Mouse (Mus musculus): ENCODE results near the gene Zfp59.
"Not testable (repeated sequence)": the region's sequence is repeated elsewhere in the genome, so short reads cannot be mapped to it uniquely, and the experiment has no call there.

Zfp59 gene

DNA sequence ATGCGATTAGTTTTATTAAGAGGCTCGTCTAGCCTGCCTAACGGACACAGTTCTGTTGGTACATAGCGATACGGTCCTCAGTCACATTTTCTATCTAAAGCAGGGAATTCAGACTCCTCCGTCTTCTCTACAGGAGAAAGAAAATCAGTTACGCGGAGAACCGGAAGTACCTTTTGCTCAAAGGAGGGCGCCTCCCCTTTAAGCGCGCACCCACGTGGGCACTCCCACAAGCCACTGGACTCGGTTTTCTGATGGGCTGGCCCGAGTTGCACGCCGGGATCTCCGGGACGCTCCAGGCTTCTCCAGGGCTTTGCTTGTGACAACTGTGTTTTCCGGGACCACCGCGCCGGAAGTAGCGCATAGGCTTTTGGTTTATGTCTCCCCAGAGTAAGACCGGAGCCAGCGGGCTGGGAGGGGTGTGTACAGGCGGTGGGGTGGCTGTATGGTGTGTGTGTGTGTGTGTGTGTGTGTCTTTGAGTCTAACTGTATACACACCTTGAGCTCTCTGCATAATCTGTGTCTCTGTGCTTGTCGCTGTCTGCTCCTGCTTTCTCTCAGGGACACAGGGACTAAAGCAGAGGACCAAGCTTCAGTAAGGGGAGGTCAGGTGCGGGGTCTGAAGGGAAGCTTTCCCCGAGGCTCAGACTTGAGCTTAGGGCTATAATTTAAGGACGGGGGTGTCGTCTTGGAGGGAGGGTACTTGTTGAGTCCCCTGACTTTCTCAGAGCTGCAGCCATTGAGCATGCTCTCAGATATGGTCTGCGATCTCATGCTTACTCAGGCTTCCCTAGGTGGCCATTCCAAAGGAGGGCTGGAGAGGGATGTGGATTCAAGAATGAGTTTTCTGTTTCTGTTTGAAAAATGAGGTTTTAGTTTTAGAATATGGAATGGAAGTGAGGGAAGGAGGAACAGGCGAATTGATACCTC lies at the start of gene Zfp59:
Zfp59 (plus strand) TSS at position 285 of the 927 bp plus-strand sequence.
- DNase-seq = peak; percentile 88

DNA sequence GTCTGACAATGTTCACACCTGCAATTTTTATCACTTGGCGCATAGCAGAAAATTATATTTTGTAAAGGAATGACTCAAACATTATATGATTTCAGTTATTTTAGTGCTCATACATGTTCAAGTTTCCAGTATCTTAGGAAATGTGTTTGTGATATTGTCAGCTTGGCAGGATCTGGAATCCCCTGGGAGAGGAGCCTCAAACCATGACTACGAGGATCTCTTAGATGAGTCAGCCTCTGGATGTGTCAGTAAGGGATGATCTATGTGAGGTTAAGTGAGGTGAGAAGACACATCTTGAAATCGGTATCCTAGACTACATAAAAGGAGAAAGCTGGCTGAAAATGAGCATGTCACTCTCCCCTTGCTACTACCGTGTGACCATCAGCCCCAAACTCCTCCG lies 49.1 kb upstream of the Zfp59 start:
- DNase-seq = no peak

DNA sequence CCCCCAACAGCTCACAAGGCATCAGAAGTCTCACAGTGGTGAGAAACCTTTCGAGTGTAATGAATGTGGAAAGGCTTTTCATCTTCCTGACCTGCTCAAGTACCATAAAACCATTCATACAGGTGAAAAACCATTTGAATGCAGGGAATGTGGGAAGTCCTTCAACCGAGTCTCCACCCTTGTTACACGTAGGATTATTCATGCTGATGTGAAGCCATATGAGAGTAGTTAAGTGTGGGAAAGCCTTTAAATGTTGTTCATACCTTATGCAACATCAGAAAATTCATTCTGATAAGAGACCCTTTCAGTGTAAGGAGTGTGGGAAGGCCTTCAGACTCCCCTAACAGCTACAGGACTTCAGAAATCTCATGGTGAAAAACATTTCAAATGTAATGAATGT lies 44.5 kb upstream of the Zfp59 start:
- DNase-seq = not testable (repeated sequence)

DNA sequence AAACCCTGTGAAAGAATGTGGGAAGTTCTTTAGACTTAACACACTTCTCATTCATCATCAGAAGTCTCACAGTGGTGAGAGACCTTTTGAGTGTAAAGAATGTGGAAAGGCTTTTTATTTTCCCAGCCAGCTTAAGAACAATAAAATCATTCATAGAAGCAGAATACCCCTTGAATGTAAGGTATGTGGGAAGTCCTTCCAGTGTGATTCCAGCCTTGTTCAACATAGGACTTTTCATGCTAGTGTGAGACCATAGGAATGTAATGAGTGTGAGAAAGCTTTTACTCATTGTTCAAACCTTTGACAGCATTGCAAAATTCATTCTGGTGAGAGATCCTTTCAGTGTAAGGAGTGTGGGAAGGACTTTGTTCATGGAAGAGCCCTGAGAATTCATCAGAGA lies 43.8 kb upstream of the Zfp59 start:
- no peak for DNase-seq

DNA sequence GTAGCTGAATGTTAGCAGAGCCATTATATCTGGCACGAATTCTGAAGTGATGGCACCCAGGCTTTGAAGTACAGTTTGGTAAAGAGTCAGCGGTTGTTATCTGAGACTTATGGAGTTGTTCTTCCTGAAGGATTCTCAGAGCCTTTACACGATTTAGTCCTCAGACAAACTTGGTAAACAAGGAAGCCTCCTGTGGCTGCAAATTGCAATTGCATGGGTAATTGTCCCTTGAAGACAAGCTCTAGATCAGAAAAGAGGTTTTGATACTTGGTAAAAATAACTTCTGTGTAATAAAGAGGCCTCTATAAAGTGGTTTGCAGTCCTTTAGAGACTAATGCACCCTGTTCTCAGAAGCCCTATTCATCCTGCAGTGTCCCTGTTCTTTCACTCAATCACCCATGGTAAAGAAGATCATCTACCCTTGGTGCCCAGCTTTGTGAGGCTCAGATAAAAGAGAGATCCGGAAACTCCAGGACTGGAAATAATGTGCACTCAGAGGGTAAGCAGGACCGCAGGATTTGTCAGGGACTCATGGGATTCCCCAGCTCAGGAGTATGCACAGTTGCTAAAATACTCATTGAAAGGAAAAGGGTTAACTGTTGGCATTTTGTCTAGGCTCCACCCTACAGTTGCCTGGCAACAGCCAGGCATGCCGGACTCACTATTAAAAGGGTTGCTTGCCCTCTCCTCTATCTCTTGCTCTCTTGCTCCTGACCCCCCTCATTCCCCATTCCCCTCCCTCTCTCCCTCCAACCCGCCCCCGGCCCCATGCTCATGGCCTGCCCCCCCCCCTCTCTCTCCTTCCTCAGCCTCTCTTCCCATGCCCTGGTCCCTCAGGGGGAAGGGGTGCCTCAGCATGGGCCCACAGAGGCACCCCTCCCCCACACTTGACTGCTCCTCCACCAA lies 40.2 kb upstream of the Zfp59 start:
- DNase-seq = no peak

DNA sequence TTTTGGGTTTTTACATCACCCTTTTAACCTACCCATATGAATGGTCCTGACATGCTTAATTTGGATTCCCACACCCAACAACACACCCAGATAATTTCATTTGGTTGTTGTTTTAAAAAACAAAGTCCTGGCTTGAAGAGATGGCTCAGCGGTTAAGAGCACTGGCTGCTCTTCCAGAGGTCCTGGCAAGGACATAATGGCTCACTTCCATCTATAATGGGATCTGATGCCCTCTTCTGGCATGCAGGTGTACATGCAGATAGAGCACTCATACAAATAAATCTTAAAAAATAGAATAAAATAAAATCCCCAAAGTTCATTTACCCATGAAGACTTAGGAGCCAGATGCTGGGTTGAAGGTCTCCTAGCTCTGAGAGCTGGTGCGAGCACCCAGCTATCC lies 37.3 kb upstream of the Zfp59 start:
- no peak for DNase-seq

DNA sequence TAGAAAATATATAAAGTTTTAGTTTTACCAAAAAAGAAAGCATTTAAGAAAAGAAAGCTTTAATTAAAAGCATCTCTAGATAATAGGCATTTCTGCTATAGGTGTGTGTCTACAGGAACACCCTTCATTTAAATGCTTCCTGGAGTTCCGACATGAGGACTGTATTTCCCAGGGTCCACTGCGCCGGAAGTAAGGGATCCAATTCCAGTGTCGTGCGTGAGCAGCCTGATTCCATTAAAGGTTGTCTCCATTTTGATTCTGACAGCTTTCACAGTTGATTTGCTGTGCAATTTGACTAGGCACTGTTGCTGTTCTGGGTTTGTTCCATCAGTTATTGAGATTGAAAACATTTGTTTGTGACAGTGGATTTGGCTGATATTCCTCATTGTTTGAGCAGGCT lies 35.4 kb upstream of the Zfp59 start:
- DNase-seq = no peak

DNA sequence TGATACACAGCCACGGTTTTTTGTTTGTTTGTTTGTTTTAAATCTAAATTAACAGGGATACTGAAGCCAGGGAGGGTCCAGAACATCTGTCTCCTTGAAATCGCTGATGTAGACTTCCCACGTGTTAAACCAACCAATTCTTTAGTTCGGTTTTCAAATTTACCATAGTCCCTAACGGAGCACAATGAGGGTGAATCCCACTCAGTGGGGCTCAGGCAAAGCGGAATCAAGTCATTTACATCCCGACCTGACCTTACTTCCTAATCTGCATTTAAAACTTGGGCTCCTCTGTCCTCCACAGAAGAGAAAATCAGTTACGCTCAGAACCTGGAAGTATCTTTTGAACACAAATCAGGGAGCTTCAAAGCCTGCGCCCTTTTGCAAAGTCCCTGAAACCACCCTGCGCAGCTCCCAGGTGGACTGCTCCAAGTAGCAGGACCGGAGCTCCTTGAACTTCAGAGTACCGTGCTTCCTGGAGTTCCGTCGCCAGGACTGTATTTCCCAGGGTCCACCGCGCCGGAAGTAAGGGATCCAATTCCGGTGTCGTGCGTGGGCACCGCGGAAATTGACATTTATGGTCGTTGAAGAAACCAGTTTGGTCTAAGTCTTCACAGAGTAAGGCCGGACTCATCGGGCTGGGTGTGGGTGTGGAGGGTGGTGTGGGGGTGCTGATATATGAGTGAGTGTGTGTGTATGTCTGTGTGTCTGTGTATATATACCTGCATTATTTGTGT lies 33.9 kb upstream of the Zfp59 start:
- peak; percentile 88 for DNase-seq

DNA sequence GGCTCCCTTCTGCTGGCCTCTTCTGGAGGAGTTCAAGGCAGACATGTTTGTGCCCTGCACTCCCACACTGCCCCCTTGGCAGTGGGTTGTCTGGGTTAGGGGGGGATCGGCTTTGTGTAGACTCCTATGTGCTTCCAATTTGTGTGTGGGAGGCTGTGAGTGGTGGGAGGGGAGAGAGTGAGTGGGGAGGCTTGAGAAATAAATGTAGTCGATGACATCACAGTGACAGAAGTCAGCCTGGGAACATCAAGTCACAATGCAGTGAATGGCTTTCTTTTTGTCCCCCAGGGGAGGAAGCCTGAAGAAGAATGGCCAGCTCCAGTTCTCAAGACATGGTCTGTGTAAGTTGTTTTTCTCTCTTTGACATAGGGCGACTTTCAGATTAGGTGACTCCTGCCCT lies 31.5 kb upstream of the Zfp59 start, which contains the start of gene Zfp626:
Zfp626 (plus strand) TSS at position 301 of the 400 bp plus-strand sequence.
- DNase-seq = not testable (repeated sequence)

DNA sequence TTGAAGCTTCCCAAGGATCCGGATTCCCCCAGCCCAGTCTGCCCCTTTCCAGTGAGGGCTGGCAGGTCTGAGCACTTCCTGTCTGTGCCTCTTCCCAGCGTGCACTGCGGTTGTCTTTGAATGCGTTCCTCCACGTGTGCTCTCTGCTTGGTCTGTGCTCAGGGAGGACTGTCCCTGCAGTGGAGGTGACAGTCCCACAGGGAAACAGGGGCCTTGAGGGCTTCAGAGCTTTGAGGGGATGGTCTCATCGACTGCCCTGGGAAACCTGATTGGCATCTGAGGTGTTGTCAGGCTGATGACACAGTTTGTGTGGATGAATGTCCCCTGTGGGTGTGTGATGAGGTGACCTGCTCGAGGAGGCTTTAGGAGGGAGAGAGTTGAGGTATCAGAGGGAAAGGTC lies 31.1 kb upstream of the Zfp59 start:
- DNase-seq = not testable (repeated sequence)

DNA sequence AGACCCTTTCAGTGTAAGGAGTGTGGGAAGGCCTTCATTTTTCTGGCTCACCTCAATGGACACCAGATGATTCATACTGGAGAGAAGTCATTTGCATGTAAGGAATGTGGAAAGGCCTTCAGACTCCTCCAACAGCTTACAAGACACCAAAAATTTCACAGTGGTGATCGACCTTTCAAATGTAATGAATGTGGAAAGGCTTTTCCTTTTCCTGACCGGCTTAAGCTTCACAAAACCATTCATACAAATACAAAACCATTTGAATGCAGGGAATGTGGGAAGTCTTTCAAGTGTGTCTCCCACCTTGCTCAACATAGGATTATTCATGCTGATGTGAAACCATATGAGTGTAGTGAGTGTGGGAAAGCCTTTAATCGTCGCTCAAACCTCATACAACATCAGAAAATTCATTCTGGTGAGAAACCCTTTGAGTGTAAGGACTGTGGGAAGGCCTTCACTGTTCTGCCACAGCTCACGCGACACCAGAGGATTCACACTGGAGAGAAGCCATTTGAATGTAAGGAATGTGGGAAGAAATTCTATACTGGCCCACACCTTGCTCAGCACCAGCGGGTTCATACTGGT lies 19.8 kb upstream of the Zfp59 start:
- no peak for DNase-seq

DNA sequence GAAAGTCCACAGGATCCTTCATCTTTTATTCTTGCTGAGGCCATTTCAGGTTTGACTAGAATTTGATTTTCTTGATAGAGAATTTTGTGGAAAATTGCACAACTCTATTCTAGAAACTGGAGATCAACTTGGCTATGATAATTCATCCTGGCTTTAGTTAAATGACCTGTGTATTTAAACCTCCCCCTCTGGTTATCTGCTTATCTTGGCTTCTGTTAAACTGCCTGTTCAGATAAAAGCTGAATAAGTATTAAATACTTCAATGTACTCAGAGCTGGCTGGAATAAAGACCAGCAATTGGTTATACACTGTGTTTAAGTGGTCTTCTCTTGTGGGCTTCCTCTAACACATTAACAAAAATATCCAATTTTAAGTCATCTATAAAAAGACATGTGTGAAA lies 15.8 kb upstream of the Zfp59 start:
- no peak for DNase-seq

DNA sequence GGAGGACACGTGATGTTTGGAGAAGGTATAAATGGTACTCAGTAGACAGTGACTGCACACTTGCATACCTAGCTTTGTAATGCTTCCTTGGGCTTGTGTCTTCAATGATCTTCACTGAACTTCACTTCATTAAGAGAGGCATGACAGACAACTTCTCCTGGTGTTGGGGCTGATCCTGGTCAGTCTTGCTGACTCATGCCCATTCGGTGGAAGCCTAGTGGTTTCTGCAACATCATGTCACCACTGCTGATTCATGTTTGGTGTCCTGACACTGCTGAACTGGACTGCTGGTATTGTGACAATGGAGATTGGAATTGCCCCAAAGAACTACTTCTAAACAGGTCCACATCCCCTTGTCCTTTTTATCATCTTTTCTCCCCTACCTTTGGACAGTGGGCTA lies 4.3 kb upstream of the Zfp59 start:
- DNase-seq = no peak

DNA sequence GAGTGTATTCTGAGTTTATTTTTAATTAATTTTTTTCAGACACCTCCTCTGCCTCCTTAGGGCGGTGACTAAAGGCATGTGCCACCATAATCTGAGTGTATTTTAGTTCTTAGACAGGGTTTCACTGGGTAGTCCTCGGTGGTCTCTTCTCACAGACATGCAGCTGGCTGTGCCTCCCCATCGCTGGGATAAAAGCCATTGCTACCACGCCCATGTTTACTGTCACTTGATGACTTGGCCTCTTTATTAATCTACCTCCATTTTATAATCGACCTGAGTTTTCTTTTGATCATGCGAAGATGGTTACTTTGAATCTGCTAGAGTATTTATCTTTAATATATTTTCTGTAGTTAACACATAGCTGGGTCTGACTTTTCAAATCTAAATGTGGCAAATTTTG lies 511 bp upstream of the Zfp59 start:
- no peak for DNase-seq

DNA sequence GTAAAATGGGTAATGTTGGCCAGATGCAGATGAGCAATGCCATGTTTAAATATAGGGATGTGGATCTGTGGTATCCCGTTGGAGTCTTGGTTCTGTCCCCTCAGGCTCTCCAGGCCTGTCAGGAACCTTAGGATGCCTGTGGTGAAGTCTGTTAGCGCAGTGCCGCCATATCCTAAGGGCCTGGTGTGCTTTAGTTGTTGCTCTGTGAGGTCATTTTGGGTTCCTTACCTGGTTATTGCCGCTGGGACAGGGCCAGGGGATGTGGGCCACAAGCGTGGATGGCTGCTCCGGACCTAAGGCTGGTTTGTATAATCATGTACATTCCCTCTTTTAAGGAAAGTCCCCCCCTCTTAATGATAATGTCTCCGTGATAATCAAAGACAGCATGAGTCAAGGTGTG lies 1.2 kb downstream of the Zfp59 start:
- DNase-seq = no peak

DNA sequence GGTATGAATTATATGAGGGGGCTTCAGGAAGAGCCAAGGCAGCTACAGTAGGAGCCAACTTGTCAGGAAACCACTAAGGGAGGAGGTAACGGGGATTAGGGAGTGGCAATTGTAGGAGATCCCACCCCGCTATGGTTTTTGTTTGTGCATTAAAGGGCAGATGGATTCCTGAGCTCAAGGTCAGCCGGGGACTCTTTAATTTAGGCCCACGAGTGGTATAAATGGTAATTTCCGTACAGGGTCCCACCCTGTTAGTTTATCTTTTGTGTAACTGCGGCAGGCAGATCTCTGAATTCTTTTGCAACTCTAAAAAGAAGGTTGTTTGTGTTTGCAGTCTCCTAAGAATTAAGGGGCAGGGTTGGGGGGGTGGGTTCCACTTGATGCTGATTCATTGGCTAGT lies 1.7 kb downstream of the Zfp59 start:
- DNase-seq = no peak

DNA sequence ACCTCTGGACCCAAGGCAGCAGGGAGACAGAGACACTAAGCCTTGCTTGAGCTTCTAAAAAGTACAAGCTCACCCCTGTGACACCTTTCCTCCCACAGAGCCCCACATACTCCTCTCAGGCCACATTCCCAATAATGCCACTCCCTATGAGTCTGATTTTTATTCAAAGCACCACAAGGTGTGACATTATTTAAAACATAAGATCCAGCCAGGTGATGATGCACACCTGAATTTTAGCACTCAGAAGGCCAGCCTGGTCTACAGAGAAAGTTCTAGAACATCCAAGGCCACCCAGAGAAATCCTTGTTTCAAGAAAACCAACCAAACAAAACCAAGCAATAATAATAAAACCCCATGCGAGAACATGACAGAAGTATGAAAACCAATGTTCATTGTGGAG lies 18.8 kb downstream of the Zfp59 start, which contains the start of gene Zfp607a:
Zfp607a (plus strand) TSS at position 301 of the 400 bp plus-strand sequence.
- DNase-seq = no peak

DNA sequence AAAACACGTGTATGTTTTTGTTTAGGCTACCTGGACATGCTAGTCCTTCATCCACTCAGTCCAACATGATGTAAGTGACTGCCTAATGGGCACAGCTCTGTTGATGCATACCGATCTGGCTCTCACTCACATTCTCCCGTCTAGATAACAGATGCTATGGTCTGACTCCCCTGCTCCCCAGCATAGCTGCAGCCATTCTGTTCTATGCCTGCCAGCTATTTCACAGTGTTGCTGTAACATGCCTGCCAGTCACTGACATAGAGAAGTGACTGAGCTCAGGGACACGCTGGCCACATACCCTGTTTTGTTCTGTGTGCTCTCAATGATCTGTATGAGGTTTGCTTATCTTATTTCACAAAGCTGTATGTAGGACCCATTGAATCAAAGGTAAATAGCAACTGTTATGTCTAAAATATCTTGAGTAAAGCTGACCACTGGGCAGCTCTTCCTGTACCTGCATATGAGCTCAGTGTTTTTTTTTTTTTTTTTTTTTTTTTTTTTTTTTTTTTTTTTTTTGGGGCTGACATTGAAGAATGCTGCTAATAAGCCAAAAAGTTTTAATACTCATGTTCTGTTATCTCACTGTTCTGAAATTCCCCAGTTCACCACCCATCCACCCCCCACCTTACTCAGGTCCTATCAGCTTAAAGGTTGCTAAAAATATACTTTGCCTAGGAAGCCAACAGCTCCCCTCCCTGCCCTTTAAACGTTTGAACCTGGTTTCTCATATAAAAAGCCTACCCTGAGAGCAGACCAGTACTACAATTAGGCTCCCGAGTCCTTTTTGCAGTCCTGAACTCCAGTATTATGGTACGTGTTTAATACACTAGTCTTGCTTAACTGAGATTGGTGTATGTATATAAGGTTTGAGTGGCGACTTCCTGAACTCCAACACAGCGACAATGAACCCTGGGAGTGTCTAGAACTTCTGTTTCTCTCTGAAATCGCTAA lies 21.2 kb downstream of the Zfp59 start:
- no peak for DNase-seq

DNA sequence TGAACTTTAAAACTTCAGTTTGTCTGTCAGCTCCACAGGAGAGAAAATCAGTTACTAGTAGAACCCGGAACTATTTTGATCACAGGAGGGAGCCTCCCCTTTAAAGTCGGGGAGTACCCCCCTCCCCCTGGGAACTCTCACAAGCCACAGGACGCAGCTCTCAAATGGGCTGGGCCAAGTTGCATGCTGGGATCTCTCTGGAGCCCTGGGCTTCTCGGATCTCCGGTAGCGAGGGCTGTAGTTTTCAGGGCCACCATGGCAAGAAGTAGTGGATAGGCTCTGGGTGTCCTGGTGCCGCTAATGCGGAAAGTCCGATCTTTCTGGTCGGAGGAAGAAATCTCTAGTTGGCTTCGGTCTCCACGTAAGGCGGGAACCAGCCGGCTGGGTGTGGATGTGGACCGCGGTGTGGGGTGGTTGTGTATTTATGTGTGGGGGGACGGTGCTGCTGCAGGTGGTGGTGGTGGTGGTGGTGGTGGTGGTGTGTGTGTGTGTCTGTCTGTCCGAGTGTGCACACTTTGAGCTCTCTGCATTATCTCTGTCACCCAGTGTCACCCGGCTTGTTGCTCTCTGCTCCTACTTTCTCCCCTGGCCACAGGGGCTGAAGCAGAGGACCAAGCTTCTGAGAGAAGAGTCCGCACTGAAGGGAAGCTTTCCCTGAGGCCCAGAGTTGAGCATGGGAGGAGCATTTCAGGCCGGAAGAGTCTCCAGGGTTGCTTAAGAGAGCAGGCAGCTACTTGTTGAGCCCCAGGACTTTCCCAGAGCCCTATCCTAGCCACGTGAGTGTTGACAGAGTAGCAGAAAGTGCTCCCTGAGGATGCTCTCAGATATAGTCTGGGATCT lies 22.2 kb downstream of the Zfp59 start:
- peak; percentile 78 for DNase-seq

DNA sequence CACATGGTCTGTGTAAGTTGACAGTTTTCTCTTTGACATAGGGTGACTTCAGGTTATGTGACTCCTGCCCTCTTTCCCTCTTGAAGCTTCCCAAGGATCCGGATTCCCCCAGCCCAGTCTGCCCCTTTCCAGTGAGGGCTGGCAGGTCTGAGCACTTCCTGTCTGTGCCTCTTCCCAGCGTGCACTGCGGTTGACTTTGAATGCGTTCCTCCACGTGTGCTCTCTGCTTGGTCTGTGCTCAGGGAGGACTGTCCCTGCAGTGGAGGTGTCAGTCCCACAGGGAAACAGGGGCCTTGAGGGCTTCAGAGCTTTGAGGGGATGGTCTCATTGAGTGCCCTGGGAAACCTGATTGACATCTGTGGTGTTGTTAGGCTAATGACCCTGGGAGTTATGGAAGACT lies 24.2 kb downstream of the Zfp59 start:
- not testable (repeated sequence) for DNase-seq
